Mouse (Mus musculus): ENCODE measurements around the gene Macf1. TPM values are rescaled to one million over a fixed set of nuclear protein-coding genes. Genes with fewer than 3 reads are reported as not detected.
"Not testable (repeated sequence)": the region's sequence is repeated elsewhere in the genome, so short reads cannot be mapped to it uniquely, and the experiment has no call there.

Gene Macf1
- total RNA-seq, 1 experiment from 2014 or later = 193 TPM

DNA sequence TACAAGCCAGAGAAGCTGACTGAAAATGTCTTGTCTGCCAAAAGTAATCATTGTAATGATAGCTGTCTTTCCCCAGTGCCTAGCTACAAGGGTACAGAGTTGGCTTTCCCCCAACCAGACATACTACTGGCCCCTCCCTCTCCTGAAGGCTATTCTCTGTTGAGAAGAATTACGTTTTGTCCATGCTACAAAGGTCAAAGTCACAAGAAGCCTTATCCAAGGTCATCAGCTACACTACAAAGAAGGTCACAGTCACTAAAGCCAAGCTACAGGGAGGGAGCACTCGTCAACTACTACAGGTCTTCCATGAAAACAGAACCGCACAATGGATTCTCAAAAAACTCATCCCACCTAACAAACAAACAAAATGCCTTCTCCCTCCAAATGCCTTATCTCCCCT lies 49.7 kb downstream of the Macf1 start:
- peak; percentile 48 for DNase-seq

DNA sequence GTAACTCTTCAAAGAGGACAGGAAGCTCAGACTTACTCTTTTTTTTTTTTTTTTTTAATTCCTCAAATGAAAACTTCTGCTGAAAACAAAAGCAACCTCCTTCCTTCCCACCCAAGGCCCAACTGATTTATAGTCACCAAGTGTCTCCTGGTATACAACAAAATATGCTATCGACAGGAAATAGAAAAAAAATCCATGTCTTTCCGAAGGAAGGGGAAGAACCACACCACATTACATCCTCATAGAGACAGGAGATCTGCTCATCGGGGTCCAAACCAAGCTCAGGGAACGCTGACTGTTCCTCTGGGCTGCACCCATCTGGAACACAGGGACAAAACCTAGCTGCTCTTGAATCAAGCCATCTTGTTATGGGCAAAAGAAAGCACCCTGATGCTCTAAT lies 50.3 kb downstream of the Macf1 start:
- DNase-seq = peak; percentile 21

DNA sequence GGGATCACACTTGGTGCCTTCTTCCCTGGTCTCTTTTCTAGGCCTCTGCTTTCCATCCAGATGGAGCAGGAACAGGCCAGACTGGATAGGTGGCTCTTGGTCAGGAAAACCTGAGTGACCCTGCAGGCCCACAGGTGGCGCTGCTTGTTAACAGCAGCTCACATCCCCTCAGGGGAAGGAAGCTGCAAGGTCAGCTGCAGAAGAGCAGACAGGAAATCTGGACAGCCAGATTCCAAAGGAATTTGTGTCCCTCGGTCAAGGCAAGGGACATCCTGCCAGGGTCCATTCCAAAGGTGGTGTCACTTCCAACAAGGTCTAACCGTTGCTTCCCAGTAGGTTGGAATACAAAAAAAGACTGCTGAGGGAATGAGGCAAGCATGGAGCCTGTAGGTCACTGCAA lies 50.8 kb downstream of the Macf1 start:
- peak; percentile 89 for DNase-seq

DNA sequence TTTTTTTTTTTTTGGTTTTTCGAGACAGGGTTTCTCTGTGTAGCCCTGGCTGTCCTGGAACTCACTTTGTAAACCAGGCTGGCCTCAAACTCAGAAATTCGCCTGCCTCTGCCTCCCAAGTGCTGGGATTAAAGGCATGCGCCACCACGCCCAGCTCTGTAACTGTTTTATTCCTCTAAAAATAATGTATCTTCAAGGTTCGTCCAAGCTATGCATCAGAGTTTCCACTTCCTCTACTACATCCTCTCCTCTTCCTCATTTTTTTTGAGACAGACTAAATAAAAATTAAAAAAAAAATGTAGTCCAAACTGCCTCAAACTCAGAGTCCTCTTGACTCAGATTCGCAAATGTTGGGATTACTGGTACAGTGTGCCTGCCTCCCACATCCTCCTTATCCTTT lies 52.0 kb downstream of the Macf1 start:
- DNase-seq = not testable (repeated sequence)

DNA sequence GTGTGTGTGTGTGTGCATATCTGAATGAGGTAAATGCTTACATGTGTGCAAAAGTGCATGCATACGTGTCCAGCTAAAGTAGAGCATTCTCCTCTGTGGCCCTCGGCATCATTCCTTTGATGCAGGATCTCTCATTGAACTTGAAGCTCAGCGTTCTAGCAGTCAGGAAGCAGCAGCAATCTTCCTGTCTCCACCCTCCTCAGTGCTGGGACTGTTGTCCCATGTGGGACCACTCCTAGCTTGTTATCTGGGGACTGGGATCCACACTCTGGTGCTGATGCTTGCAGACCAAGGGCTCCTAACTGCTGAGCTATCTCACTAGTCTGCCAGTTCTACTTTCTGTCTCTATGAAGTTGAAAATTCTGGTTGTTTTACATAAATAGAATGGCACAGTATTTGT lies 52.5 kb downstream of the Macf1 start:
- DNase-seq = no peak

DNA sequence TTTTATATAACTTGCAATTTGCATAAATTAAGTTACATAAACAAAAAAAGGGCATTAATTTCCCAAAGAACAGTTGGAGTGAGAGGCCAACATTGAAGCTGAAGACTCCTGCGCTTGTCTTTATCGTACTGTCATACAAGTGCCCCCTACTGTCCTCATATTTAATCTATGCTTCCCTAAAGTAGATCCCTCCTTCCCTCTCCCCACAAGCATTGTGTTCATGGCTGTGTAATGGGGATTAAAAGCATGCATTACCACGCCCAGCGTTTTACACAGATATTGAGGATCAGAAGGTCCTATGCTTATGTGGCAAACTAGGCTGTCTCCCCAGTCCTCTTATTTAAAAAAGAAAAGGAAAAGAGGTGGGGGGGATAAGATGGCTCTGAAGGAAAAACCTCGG lies 56.5 kb downstream of the Macf1 start:
- no peak for DNase-seq

DNA sequence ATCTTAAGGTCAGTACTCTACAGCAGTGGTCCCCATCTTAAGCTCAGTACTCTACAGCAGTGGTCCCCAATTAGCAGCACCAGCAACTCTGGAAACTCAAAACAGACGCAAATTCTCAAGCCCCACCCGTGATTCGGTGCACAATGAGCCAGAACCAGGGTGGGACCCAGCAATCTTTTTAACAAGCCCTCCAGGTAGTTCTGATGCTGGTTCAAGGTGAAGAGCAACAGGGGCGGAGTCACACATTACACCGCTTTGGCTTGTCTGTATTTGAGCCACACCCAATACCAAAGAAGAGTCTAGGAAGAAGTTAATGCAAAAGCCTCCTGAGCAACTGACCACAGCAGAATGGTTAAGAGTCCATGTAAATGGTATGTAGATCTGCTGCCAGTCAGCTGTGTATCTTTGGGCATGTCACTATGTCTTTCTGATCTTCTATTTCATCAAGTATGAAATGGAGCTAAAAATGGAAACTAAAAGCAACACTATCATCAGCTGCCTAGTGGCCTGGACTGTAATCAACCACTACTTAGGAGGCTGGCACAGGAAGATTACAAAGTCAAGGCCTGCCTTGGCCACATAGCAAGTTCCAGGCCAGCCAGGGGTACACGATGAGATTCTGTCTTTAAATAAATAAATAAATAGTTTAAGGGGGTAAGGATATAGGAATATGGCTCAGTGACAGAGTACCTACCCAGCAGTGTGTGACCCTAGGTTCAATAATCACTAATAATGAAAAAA lies 58.7 kb downstream of the Macf1 start:
- no peak for DNase-seq

DNA sequence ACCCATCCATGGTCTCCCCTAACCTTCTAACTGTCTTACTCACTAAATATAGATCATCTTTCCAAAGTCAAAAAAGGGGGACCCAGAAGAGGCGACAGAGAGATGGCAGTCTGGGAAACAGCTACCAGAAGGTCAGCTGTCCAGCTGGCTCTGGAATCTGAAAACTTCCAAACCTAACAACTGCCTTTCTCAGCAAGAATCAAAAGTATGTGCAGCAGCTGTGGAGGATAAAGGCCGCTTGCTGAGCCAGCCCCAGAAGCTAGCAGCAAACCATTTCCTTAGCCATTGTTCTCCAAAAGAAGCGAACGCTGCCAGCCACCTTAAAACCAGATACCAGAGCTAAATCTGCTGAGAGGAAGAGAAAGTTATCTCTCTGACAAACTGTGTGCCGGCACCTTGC lies 59.7 kb downstream of the Macf1 start:
- no peak for DNase-seq

DNA sequence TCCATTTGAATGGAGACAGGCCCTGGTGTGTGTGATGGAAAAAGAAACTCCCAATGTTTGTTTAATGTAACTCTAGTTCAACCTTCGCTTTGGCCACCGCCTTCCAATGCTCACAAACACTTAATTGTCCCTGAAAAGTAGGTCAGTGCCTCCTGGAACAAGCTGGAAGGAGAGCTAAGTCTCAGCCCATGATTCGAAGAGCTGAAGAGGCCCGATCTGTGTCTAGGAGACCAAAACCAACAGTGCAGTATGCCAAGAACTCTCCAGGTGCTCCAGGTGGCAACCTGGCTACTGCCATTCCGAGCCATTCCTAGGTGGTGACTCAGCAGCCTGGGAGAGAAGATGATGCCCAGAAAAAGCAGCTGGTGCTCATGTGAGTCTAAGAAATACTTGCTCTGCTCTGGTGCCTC lies 60.4 kb downstream of the Macf1 start:
- DNase-seq = no peak

DNA sequence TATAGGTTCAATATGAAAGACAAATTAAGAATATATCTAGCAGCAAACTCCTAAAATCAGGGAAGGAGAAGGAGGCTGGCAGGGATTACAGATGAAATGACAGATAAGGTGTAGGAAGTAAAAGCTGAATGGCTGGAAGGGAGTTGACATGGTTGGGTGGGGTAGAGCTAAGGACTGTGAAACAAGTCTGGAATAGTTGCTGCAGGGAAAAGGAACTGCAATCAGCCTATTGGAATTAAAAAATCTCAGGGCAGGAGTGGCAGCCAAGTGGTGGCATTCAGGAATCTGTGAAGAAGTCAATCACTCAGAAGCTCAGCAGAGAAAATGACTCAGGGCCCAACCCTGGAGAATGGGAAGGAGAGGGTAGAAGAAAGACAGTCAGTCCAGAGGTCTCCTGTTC lies 62.4 kb downstream of the Macf1 start:
- no peak for DNase-seq

DNA sequence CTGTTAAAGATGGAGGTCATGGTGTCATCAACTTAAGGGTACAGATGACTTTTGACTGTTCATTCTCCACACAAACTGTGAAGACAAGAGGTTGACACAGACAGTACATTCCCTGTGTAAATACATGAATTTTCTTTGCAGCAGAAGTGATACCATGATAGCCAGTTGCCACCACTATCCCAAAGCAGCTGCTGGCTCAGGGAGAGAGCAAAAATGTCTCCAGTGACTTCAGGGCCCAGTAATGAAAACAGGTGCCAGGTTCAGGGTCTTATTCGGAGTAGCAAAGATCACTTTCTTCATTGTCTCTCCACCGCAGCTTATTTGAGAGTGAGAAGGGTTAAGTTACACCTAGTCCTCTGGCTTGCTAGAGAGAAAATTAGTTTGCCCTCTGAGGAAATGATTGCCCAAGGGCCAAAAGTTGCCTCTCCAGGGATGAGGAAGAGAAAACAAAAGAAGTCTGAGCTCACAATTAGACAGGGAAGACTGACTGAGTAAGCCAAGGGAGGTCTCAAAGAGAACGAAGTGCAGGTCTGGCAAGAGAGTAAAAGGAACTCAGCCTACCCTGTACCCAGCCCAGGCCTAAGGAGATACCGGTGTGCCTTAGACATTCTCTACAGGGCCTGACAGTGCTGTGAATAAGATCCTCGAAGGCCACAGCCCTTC lies 66.3 kb downstream of the Macf1 start:
- no peak for DNase-seq

DNA sequence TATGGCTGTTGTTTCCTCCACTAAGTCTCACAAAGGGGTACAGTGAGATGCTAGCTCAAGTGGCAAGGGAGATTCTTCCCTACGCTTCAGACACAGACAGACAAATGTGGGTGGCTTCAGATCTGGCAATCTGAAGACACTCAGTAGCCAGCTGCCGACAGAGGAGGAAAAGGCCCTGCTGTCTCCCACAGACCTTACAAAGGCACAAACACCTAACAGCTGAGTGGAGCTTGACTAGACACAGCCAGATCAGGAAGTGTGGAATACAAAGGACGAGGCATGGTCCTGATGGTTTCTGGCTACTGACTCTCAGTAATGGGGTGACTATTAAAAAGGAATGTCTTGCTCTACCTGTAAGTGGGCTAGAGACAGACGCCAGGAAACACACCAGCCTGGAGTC lies 67.2 kb downstream of the Macf1 start:
- no peak for DNase-seq

DNA sequence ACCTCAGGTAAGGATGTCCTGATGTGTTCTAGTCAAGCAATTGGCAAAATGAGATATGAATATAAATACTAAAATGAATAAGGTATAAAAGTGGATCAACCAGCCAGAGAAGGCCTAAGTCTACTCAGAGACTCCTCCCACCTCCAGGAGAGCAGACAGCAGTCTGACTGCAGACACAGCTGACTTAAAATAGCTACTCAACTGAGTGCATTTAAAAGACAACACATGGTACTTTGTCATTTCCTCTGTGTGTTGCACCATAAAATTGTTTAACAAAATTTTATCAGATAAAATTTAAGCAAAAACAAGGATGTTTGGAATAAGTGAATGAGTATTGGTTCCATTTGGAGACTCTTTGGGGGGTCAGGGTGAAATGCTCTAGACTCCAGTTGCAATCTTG lies 67.7 kb downstream of the Macf1 start:
- DNase-seq = no peak

DNA sequence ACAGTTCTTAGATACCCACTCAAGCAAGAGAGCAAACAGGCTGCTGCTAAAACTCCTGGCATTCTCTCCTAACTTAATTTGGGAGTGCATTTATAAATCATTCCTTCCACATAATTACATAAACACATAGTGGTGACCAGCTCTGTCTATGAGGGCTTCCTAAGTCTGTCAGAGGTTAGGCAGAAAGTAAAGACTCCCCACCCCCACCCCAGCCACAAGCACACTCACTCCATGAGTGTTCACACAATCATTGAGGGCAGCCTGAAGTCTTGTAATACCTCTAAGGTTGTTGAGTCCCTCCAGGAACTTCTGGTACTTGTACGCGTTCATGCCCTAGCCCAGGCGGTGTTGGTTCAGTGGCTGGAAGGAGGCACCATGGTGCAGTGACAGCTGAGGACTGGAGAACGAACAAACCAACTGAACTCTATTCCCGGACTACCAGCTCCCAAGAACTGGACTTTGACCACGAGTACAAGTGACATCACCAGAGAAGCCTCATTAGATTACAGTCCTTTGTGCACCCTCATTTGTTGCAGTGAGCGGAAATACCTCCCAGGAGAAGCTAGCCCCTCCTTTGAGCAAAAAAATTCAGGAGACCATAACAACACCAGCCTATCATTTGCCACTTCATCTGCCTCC lies 70.7 kb downstream of the Macf1 start:
- no peak for DNase-seq

DNA sequence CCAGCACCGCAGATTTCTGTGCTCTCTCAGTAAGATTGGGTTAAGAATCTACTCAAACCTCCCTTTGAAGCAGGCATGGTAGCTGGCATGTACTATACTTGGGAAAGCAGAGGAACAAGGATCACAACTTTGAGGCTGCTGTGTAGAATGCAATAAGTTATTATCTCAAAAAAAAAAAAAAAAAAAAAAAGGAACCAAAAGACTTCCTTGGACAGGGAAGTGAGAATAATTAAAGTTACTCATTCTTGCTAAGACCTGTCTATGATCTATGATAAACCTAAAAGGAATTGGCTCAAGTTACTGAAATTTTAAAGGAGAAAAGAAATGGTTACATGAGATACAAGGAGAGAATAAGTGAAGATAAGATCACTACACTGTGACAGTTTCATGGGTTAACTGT lies 72.2 kb downstream of the Macf1 start:
- DNase-seq = no peak

DNA sequence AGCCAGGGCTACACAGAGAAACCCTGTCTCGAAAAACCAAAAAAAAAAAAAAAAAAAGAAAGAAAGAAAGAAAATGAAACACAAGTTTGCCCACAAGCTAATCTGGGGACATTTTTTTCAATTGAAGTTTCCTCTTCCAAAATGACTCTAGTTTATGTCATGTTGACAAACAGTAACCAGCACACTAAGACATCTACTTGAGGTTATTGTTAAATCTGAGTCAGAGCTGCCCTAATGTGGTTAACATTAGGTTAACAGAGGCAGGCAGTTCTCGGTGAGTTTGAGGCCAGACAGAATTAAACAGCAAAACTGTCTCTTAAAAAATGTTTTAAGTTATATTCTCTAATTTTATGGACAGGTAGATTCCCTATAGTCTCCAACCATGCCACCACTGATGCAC lies 72.9 kb downstream of the Macf1 start:
- DNase-seq = no peak

DNA sequence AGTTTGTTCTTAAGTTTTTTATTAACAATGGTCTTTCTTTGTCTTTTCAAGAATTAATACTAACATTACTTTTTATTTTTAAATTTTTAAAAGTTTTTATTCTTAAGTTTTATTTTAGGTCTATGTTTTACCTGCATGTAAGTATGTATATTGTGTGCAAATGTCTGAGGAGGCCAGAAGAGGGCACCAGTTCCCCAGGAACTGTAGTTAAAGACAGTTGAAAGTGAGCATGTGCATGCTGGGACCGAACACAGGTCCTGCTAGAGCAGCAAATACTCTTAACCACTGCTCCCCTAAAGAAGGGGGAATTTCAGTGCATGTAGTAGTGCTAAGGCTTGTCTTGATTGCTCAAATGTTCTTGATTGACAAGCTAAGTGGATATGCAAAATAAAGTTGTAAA lies 77.0 kb downstream of the Macf1 start:
- DNase-seq = no peak

DNA sequence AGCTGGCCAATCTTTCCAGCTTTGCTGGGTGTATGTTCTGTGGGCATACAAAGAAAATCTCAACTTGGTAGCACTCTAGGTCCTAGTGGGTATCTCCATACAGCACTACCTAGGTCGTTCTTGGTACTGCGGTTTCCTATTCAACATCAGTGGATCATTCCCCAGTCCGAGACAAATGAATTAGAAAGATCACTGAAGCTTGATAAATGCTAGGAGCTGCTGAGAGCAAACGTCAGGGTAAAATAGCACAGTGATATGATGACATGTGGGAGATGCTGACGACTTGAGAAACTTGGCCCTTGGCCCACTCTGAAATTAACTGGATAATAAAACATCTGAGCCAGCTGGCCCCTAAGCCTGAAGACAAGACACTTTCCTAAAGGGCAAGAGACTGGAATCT lies 78.2 kb downstream of the Macf1 start:
- DNase-seq = no peak

DNA sequence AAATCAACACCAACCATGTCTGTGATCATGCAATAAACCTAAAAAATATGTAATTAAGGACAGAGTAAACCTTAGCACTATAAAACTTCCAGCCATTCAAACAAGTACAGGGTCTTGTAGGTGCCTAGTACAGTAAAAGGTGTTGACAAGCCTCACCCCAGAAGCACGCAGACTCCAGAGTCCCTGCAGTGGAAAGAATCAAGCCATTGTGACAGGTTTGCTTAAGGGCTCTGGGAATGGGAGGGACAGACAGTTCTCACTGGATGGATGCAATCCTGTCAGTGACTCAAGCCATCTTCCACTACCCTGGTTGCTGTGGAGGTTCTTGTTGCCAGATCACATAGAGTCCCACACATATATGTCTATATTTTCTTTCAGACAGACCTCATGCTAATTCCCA lies 78.9 kb downstream of the Macf1 start:
- DNase-seq = no peak

DNA sequence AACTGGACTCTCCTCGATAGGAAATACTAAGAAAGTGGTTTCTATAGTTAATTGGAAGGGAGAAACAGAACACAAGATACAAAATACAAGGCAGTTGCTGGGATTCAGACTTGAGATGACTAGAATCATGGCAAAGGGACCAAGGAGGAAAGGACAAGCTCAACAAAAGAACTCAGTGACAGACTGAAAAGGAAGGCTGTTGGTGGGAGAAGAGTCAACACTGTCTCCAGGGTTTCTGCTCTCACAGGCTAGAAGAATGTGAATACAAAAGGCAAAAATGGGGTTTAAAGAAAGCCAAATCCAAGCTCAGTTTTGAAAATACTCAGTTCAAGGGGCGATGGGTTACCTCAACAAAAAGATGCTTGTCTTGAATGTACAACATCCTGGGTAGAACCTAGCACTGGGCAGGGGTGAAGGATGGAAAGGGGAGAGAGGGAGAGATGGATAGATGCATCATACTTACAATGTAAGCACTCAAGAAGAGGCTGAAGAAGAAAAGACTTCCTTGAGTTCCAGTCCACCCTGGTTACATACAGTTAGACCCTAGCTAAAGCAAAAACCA lies 81.4 kb downstream of the Macf1 start:
- DNase-seq = no peak

DNA sequence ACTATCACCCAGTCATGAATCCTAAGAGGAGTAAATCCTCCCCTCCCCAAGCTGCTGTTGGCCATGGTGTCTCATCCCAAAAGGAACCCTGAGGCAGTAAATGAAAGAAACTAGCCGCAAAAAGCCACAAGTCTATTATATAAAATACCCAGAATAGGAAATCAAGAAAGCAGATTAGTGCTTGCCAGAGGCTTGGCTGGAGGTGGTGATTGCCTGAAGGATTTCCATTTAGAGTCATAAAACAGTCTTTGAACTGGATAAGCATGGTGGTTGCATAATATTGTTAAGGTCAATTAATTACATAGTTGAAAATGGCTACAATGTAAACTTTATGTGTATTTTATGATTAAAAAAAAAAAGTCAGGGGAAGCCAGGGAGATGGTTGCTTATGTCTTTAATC lies 83.1 kb downstream of the Macf1 start:
- DNase-seq = no peak

DNA sequence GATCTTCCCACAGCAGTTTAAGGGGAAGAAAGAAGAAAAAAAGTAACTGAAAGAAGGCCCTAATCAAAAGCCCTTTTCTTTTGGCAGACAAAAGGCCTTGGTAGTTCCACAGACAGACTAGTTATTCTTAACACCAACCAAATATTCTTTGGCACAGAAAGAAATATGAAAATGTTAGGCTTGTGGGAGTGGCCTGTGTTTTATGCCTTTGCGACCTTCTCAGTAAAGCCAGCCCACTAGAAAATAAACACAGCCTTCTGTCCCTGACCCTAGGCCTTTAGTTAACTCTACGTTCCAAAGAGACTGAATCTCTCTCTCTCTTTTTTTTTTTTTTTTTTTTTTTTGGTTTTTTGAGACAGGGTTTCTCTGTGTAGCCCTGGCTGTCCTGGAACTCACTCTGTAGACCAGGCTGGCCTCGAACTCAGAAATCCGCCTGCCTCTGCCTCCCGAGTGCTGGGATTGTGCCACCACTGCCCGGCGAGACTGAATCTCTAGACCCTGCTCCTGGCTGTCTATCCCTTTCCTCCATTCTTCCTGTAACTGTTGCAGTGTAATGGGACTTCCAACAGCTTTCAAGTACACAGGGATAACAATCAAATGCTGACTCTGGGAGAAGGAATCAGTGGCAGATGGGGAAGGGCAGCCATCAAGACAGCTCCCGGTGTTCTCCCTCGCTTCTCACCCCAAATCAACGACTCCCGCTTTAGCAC lies 85.5 kb downstream of the Macf1 start:
- DNase-seq = no peak

DNA sequence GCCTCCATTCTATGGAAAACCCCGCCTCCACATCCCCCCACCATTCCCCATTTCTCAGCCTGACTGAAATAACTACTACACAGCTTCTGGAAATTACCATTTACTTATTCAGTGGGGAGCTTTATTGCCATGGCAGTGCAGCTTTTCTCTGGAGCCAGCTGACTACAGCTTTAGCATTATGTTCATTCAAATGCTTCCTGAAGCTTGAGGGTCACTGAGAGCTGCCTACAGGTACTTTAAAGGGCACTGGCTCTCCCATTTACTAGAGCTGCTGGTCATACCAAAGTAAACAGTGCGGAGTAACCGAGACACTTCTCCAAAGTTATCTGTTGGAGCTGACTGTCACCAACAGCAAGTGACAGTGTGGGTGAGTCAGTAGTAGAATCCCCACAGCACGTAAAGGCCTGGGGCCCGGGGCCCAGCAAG lies 89.8 kb downstream of the Macf1 start:
- no peak for DNase-seq
